Mouse (Mus musculus): ENCODE results near the gene Klf2. TPM values are rescaled to one million over a fixed set of nuclear protein-coding genes. Genes with fewer than 3 reads are reported as not detected.

Klf2 gene
- polyA plus RNA-seq, 1 experiment: 44.7 TPM

DNA sequence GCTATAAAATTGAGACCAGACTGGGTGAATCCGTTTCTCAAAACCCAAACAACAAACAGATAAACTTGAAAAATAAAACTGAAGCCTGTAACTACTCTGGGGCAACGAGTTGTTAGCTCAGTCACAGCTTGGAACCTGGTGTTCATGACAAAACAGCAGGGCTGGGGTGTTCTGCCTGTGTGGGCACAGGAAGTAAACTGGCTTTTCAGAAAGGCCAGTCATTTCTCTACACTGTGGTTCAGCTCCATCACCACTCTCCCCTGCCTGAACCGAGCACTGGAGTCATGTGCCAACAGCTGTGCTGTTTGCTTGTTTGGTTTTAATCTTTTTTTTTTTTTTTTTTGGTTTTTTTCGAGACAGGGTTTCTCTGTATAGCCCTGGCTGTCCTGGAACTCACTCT, 24.9 kb downstream of the Klf2 start:
- Histone ChIP-seq H3K27ac (ENCODE audit: insufficient read depth, low read length) (no peak overlapping the region), H3K9me3 (replicated peaks; ENCODE audit: control insufficient read depth, insufficient read depth, low read length, poor library complexity, severe bottlenecking) (no peaks in the 10 kb centered on the region), H3K9ac (ENCODE audit: low read depth, poor library complexity, severe bottlenecking) (no peak overlapping the region), H3K4me1 (ENCODE audit: control insufficient read depth, insufficient read depth, low read length) (no peaks in the 10 kb centered on the region), H3K27me3 (ENCODE audit: control insufficient read depth, insufficient read depth, low read length, poor library complexity, severe bottlenecking) (no peaks in the 10 kb centered on the region), H3K4me3 (ENCODE audit: low read depth, low read length) (no peak overlapping the region), H3K36me3 (ENCODE audit: control insufficient read depth, insufficient read depth, low read length, poor library complexity, severe bottlenecking) (peaks cover 9% of the 10 kb centered on the region; the same call in 1 of the 2 replicates)
- TF ChIP-seq POLR2A (IDR thresholded peaks at IDR 0.05; ENCODE audit: insufficient read depth, low read length) (no peak), EP300 (IDR thresholded peaks at IDR 0.05; ENCODE audit: insufficient read depth, low read depth, low read length) (no peak), CTCF (IDR thresholded peaks at IDR 0.05; ENCODE audit: low read depth, low read length) (no peak)

DNA sequence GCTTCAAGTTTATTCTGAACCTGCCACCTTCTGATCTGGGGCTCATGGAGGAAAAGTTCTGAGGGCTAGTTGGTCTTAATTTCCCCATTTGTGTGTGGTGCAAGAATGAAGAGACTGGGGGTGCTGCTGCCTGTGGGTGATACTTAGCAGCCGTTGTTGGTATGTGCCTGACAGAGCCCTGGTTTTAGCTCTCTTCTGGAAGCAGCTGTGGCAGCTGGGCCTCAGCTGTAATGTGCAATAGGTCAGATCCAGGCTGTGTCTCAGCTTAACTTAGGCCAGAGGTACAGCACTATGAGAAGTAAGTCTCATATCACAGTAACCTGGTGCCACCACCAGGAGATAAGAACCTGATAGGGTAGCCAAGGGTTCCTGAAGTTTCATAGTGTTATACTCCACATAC, 28.7 kb downstream of the Klf2 start:
- Histone ChIP-seq H3K36me3 (ENCODE audit: control insufficient read depth, insufficient read depth, low read length, poor library complexity, severe bottlenecking) (peaks cover 3% of the 10 kb centered on the region; the same call in 1 of the 2 replicates), H3K27me3 (ENCODE audit: control insufficient read depth, insufficient read depth, low read length, poor library complexity, severe bottlenecking) (no peaks in the 10 kb centered on the region), H3K4me3 (ENCODE audit: low read depth, low read length) (no peak overlapping the region), H3K9me3 (replicated peaks; ENCODE audit: control insufficient read depth, insufficient read depth, low read length, poor library complexity, severe bottlenecking) (no peaks in the 10 kb centered on the region), H3K4me1 (ENCODE audit: control insufficient read depth, insufficient read depth, low read length) (no peaks in the 10 kb centered on the region), H3K9ac (ENCODE audit: low read depth, poor library complexity, severe bottlenecking) (no peak overlapping the region), H3K27ac (ENCODE audit: insufficient read depth, low read length) (no peak overlapping the region)
- TF ChIP-seq POLR2A (IDR thresholded peaks at IDR 0.05; ENCODE audit: insufficient read depth, low read length): no peak
- TF ChIP-seq EP300 (IDR thresholded peaks at IDR 0.05; ENCODE audit: insufficient read depth, low read depth, low read length): no peak
- TF ChIP-seq CTCF (IDR thresholded peaks at IDR 0.05; ENCODE audit: low read depth, low read length): no peak

DNA sequence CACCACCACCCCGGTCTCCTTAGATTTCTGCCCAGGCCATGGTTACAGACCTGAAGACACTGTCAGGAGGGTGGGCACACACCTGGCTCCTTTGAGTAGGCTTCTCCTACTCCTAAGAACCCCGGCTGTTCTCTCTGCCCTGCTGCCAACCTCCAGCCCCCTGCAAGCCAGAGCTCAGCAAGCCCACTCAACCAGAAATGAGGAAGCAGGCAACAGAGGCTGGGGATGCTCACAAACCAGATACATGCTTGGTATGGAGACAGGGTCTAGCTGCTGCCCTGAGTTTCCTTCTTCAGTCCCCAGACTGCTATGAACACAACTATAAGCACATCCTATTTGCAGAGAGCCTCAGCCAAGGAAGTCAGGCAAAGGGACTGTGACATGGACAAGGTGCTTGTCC, 29.3 kb downstream of the Klf2 start:
- Histone ChIP-seq H3K4me3 (ENCODE audit: low read depth, low read length) (no peak overlapping the region), H3K9me3 (replicated peaks; ENCODE audit: control insufficient read depth, insufficient read depth, low read length, poor library complexity, severe bottlenecking) (no peaks in the 10 kb centered on the region), H3K36me3 (ENCODE audit: control insufficient read depth, insufficient read depth, low read length, poor library complexity, severe bottlenecking) (peaks cover 3% of the 10 kb centered on the region; the same call in 1 of the 2 replicates), H3K27me3 (ENCODE audit: control insufficient read depth, insufficient read depth, low read length, poor library complexity, severe bottlenecking) (no peaks in the 10 kb centered on the region), H3K4me1 (ENCODE audit: control insufficient read depth, insufficient read depth, low read length) (peaks cover under 1% of the 10 kb centered on the region), H3K27ac (ENCODE audit: insufficient read depth, low read length) (no peak overlapping the region), H3K9ac (ENCODE audit: low read depth, poor library complexity, severe bottlenecking) (no peak overlapping the region)
- no peak for TF ChIP-seq CTCF (IDR thresholded peaks at IDR 0.05; ENCODE audit: low read depth, low read length)

GRCm38 (mm10) chr8:72348956-72349355, 30.1 kb downstream of the Klf2 start:
- no peak for TF ChIP-seq POLR2A (IDR thresholded peaks at IDR 0.05; ENCODE audit: insufficient read depth, low read length)
- TF ChIP-seq EP300 (IDR thresholded peaks at IDR 0.05; ENCODE audit: insufficient read depth, low read depth, low read length): no peak
- no peak for TF ChIP-seq CTCF (IDR thresholded peaks at IDR 0.05; ENCODE audit: low read depth, low read length)
- H3K4me3 ChIP-seq (ENCODE audit: low read depth, low read length): no peak overlapping the region
- no peaks in the 10 kb centered on the region for H3K27me3 ChIP-seq (ENCODE audit: control insufficient read depth, insufficient read depth, low read length, poor library complexity, severe bottlenecking)
- H3K9me3 ChIP-seq (replicated peaks; ENCODE audit: control insufficient read depth, insufficient read depth, low read length, poor library complexity, severe bottlenecking): no peaks in the 10 kb centered on the region
- peaks cover 3% of the 10 kb centered on the region; the same call in 1 of the 2 replicates for H3K36me3 ChIP-seq (ENCODE audit: control insufficient read depth, insufficient read depth, low read length, poor library complexity, severe bottlenecking)
- peaks cover 5% of the 10 kb centered on the region for H3K4me1 ChIP-seq (ENCODE audit: control insufficient read depth, insufficient read depth, low read length)
- H3K27ac ChIP-seq (ENCODE audit: insufficient read depth, low read length): no peak overlapping the region
- no peak overlapping the region for H3K9ac ChIP-seq (ENCODE audit: low read depth, poor library complexity, severe bottlenecking)

DNA sequence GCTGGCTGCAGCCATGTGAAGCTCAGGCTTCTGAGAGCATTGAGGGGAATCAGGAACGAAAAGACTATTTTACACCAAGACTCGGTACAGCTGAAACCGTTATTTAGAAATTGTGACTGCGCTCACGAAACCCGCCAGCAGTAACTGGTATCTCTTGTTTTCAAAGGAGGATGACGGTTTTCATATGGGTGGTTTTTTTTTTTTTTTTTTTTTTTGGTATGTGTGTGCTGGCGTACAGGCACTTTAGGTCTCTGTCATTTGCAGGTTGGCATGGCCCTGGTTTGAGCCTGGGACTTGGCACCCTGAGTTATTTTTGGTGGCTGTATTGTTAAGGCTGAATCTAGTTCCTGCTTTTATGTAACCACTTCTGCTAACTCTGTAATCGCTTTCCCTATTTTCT, 31.0 kb downstream of the Klf2 start:
- Histone ChIP-seq H3K27ac (ENCODE audit: insufficient read depth, low read length) (no peak overlapping the region), H3K9me3 (replicated peaks; ENCODE audit: control insufficient read depth, insufficient read depth, low read length, poor library complexity, severe bottlenecking) (no peaks in the 10 kb centered on the region), H3K4me1 (ENCODE audit: control insufficient read depth, insufficient read depth, low read length) (peaks cover 5% of the 10 kb centered on the region), H3K27me3 (ENCODE audit: control insufficient read depth, insufficient read depth, low read length, poor library complexity, severe bottlenecking) (no peaks in the 10 kb centered on the region), H3K9ac (ENCODE audit: low read depth, poor library complexity, severe bottlenecking) (no peak overlapping the region), H3K36me3 (ENCODE audit: control insufficient read depth, insufficient read depth, low read length, poor library complexity, severe bottlenecking) (peaks cover 3% of the 10 kb centered on the region; the same call in 1 of the 2 replicates), H3K4me3 (ENCODE audit: low read depth, low read length) (no peak overlapping the region)
- TF ChIP-seq CTCF (IDR thresholded peaks at IDR 0.05; ENCODE audit: low read depth, low read length): no peak
- no peak for TF ChIP-seq EP300 (IDR thresholded peaks at IDR 0.05; ENCODE audit: insufficient read depth, low read depth, low read length)
- TF ChIP-seq POLR2A (IDR thresholded peaks at IDR 0.05; ENCODE audit: insufficient read depth, low read length): no peak

DNA sequence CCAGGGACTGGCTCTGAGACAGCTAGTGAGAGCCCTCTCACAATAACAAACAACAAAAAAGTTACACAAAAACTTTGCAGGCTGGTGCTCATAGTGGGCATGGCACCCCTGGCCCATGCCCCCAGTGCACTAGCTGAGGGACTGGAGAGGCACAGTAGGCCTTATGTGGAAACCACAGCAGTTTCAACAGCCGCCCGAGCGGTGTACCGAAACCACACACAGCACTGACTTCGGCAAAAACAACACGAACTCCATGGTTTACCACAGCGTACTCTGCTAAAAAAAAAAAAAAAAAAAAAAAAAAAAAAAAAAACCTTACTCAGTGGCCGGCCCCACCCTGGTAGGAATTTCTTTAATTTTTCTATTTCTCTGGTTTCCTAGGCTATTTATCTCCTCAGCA, 31.9 kb downstream of the Klf2 start:
- no peaks in the 10 kb centered on the region for H3K9me3 ChIP-seq (replicated peaks; ENCODE audit: control insufficient read depth, insufficient read depth, low read length, poor library complexity, severe bottlenecking)
- no peak overlapping the region for H3K4me3 ChIP-seq (ENCODE audit: low read depth, low read length)
- H3K27me3 ChIP-seq (ENCODE audit: control insufficient read depth, insufficient read depth, low read length, poor library complexity, severe bottlenecking): no peaks in the 10 kb centered on the region
- H3K27ac ChIP-seq (ENCODE audit: insufficient read depth, low read length): no peak overlapping the region
- TF ChIP-seq CTCF (IDR thresholded peaks at IDR 0.05; ENCODE audit: low read depth, low read length) (no peak), POLR2A (IDR thresholded peaks at IDR 0.05; ENCODE audit: insufficient read depth, low read length) (no peak), EP300 (IDR thresholded peaks at IDR 0.05; ENCODE audit: insufficient read depth, low read depth, low read length) (no peak)
- H3K9ac ChIP-seq (ENCODE audit: low read depth, poor library complexity, severe bottlenecking): no peak overlapping the region
- peaks cover 2% of the 10 kb centered on the region; the same call in 1 of the 2 replicates for H3K36me3 ChIP-seq (ENCODE audit: control insufficient read depth, insufficient read depth, low read length, poor library complexity, severe bottlenecking)
- H3K4me1 ChIP-seq (ENCODE audit: control insufficient read depth, insufficient read depth, low read length): peaks cover 9% of the 10 kb centered on the region

All from ES-Bruce4 (cell line).